Comparison of ENCODE assay signal across 28 mouse cellular contexts in genomic region chr7:54878928-54879644, GRCm38 (mm10). TPM values are rescaled to one million over a fixed set of nuclear protein-coding genes. Genes with fewer than 3 reads are reported as not detected.
"Had no signal": no experiment of that assay in that cellular context is flagged by ENCODE, and none has a peak within 500 bp of the region (broad histone marks: within the 10 kb centered on the region; RNA-seq: fewer than 3 reads in every experiment).

No protein-coding gene starts in this region.

- H3K27me3 ChIP-seq: limb, embryonic 13.5 days; liver, embryonic 13.5 days; lung, embryonic 15.5 days; midbrain, embryonic 13.5 days; neural tube, embryonic 13.5 days; stomach, embryonic 15.5 days had no signal

- H3K9ac ChIP-seq: limb, embryonic 13.5 days; liver, embryonic 13.5 days; lung, embryonic 15.5 days; midbrain, embryonic 13.5 days; neural tube, embryonic 13.5 days; stomach, embryonic 15.5 days had no signal

- H3K27ac ChIP-seq: kidney, postnatal 0 days; left cerebral cortex, adult 2 months; limb, embryonic 13.5 days; liver, embryonic 13.5 days; lung, embryonic 15.5 days; midbrain, embryonic 10.5 days; midbrain, embryonic 13.5 days; neural tube, embryonic 13.5 days; stomach, embryonic 15.5 days had no signal

- ATAC-seq: intestine, embryonic 16.5 days; midbrain, embryonic 13.5 days; midbrain, embryonic 16.5 days had no signal

- H3K4me1 ChIP-seq: limb, embryonic 13.5 days; liver, embryonic 13.5 days; lung, embryonic 15.5 days; midbrain, embryonic 10.5 days; midbrain, embryonic 13.5 days; neural tube, embryonic 13.5 days; stomach, embryonic 15.5 days had no signal

- DNase-seq: kidney, adult 18-20 months; kidney, adult 9 months; kidney, postnatal 25 days; layer of hippocampus, postnatal 36 days; left cerebral cortex, postnatal 4 days; liver; liver, embryonic 13.5 days; lung, postnatal 10 days; lung, postnatal 36 days; retina, postnatal 1 day; right cerebral cortex, postnatal 25 days; spleen, adult 18-20 months; thymus, postnatal 36 days had no signal

- H3K36me3 ChIP-seq: limb, embryonic 13.5 days; liver, embryonic 13.5 days; lung, embryonic 15.5 days; midbrain, embryonic 10.5 days; midbrain, embryonic 13.5 days; neural tube, embryonic 13.5 days; stomach, embryonic 15.5 days had no signal

- H3K9me3 ChIP-seq: limb, embryonic 13.5 days; liver, embryonic 13.5 days; lung, embryonic 15.5 days; midbrain, embryonic 10.5 days; midbrain, embryonic 13.5 days; neural tube, embryonic 13.5 days; stomach, embryonic 15.5 days had no signal

- H3K4me3 ChIP-seq: left cerebral cortex, adult 2 months; limb, embryonic 13.5 days; liver, embryonic 13.5 days; lung, embryonic 15.5 days; midbrain, embryonic 10.5 days; midbrain, embryonic 13.5 days; myocyte; neural tube, embryonic 13.5 days; stomach, embryonic 15.5 days had no signal

RNA-seq across cellular contexts. Expression of gene Luzp2, which starts 43.8 kb away (rescaled TPM):
- total RNA-seq: monocyte, adult 5-6 weeks; neutrophil, adult 5-6 weeks had no signal
- polyA plus RNA-seq: large intestine, adult 2 months; liver, embryonic 16.5 days; myocyte had no signal
